Mouse (Mus musculus): ENCODE results near the gene Actn2. TPM values are rescaled to one million over a fixed set of nuclear protein-coding genes. Genes with fewer than 3 reads are reported as not detected.

Gene Actn2
- total RNA-seq, 4 experiments from 2014 or later, result 0.45 to 2.4 (median 1.7) TPM

DNA sequence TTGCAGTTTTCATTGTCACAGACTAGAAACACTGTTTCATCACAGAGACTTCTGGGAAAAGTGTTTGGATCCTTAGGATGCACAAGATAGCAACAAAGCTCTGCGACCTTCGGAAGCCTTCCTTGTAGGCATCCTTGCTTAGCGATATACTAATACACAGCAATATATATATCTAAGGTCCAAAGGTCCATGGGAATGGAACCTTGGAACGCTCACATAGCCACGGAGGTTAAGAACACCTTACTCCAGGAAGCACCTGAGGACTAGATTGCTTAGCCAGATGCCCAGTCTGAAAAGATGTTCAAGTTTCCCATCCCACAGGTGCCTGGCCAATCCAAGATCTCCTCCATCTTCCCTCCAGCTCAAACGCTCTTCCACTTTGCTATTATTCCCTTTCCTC, 26.4 kb downstream of the Actn2 start:
- no peak for DNase-seq

DNA sequence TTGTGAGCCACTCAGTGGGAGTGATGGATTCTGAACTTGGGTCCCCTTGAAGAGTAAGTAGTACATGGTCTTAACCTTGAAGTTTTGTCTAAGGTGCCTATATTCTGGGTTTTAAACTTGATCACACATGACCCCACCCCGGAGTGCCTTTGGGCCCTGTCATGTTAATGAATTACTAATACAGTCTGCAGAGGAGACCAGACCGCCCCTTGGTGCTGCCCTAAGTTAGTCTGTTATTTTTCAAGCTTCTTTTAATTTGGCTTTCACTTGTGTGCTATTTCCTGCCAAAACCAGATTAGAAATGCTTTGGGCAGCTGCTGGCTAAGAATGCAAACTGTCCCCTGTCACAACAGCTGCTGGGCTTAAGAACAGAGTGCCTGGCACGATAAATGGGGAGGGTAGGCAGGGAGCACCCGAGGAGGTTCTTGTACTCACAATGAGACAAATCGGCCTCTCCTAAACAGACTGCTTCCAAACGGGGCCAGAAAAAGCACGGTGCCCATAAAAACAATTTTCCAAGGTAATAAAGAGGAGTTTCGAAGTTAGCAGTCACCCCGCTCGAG, 28.5 kb downstream of the Actn2 start:
- DNase-seq, result no peak

DNA sequence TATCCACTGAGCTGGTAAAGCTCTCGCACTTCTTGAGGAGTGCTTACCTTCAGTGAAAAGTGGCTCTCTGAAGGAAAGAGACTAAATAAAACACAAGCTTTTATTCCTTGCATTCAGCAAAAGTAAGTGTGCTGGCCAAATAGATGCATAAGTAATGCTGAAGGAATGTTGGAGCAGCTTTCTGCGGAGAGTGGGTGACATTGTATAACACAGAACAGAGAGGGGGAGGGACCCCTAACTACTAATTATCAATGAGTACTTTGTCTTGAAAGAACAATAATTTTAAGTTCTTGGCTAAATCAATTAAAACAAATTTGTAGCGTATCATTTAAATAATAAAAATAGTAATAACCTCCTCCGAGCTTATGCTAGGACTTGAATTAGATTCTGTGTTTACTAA, 29.2 kb downstream of the Actn2 start:
- DNase-seq, result no peak

DNA sequence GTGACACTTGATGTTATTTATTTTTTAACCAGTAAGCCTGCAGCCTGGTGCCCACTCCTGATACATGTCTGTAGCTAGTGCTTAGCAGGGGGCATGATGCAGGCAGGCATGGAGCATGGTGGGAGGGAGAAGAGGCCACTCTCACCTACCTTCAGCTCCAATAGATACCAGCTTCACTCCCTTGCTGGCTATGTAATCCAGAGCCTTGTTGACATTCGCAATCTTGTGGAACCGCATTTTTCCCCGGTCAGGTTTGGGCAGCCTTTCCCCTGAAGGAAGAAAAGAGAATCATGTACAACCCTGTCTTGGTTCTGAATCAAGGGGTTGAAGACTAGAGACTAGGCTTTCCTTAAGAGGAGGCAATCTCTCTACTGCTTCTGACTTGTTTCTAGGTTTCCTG, 31.1 kb downstream of the Actn2 start:
- no peak for DNase-seq

DNA sequence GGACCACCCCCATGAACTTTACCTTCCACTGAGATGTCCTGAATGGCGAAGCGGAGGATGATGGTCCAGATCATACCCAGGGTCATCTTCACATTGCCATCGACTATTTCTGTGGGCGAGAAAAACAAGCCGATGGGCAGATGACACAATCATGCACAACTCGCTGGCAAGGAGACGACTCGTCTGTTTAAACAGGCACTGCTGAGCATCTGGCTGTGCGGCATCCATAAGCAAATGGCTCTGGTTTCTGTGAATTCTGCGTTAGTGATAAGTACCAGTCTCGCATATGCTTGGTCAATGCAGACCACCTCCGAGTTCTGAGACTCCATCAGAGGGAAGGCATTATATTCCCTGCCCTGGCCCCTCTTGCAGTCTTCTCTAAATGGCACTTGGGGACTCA, 31.7 kb downstream of the Actn2 start:
- DNase-seq, result no peak

DNA sequence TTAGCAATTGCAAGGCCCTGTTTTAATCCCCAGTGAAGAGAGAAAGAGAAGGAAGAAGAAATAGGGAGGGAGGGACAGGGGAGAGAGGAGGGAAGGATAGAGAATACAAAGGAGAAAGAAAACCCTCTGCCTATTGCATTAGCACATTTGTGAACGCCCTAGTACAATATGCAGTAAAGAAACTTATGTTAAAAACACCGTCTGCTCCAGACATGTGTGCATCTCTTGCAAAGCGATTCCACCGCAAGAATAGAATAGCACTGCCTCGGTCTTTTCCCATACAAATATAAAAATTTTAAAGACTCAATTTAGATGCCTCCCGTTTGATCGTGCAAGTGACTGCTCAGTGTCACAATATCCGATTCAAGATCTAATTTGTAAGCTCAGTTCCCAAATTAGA, 32.1 kb downstream of the Actn2 start:
- no peak for DNase-seq

DNA sequence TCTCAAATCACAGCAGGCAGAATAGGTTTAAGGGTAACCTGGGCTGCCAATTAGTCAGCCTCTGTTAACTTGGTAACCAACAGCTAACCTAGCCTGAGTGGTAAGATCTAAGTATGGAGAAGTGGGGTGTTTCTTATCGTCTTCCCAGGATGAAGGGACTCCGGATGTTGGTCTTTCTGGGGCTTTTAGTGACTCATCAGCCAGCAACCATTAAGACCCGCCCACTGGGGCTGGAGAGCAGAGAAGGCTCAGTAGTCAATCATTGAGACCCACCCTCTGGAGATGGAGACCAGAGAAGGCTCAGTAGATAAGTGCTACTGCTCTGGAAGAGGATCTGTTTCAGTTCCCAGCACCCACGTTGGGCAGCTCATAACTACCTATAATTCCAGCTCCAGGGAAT, 33.3 kb downstream of the Actn2 start:
- DNase-seq, result no peak

DNA sequence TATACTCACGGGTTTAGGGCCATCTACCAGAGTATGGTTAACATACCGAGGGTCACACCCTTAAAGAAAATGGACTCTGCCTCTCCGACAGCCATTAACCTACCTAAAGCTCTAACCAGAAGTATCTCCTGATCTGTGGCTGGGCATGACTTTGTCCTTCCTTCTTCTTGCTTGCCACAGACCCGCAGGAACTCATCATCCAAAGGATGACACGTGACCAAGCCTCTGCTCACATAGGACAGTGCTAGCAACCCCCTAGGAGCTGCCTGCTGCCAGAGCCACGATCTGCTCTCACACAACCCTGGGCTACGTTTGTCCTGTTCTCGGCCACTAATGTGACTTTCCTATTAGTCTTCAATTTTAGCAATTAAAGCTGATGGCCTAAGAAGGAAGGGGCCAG, 35.0 kb downstream of the Actn2 start:
- no peak for DNase-seq

DNA sequence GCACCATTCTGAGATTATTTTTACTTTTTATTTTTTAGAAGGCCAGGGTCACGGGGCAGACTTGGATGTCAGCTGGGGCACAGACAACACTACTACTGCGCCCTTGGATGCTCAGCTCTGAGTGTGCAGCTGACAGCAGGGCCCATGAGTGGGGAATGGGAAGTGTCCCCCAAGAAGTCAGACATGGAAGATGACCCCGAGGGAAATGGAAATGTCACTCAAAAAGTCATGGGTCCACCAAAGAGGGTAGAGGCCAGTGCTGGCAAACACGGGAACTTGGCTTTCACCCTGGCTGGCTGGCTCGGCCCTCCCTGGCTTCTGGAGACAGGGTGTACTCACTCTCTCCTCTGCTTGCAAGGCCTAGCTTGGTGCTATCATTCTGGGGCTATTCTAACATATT, 35.6 kb downstream of the Actn2 start:
- DNase-seq, result no peak

DNA sequence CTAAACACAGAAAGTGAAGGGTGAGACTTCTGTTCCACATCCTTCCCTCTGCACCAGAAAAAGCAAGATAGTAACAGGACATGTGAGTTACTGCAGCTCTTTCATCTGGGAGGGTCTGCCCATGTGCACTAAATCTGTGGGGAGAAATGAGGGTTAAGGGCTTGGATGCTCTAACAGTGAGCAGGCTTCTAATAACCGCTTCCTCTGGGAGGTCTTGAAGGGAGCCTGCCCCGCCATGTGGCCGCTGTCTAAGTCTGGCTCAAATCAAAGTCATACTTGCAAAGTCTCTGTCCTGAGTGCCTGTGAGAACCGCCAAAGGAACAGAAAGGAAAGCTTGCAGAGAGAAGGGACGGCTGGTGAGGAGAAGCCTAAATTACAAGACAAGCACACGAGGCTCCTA, 42.8 kb downstream of the Actn2 start:
- no peak for DNase-seq

DNA sequence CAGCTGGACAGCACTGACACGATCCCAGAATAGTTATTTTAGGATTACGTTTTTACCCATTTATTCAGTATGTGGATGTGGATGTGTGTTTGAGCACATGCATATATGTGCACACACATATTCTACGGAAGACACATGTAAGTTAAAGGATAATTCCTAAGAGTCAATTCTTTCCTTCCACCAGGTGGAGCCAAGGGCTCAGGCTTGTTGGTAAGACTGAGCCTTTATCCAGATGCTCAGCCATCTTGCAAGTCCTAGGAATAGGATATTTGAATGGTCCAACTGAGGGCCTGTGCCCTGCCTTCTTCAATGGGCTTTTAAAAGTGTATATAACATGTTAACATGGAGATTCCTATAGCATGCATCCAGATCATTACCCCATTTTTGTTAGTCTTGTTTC, 43.9 kb downstream of the Actn2 start:
- no peak for DNase-seq

DNA sequence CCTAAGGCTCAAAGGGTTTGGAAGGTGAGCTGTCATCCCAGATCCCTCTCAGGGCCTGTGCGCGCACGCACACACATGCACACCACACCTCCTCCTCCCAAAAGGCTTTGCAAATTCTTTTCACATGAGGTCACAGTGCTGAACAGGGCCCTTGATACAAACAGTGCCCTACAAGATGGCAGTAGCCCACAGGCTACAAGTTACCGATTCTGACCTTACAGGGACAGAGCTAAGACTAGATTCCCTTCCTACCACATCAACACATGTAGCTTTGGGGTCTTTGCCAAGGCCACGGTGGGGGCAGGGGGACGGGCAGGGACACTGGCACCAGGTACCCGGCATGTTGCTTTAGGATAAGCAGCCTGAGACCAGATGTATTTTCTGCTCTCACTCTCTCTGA, 46.8 kb downstream of the Actn2 start:
- no peak for DNase-seq

DNA sequence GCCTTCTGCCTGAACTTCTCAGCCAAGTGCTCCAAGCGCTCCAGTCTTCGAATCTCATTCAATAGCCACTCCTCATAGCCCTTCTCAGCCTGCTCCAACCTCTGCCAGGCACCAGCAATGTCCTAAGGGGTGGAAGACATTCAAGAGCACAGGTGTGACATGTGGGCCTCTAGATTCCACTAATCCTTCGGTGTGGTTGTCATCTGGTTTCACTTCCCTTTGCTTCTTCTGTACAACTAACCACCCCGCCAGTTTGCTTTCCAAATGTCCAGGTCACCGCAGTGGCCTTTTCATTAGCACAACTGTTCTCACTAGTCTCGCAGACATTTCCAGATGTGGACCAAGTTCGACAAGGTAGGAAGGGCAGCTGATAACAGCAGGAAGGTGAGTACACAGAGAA, 49.9 kb downstream of the Actn2 start:
- no peak for DNase-seq

DNA sequence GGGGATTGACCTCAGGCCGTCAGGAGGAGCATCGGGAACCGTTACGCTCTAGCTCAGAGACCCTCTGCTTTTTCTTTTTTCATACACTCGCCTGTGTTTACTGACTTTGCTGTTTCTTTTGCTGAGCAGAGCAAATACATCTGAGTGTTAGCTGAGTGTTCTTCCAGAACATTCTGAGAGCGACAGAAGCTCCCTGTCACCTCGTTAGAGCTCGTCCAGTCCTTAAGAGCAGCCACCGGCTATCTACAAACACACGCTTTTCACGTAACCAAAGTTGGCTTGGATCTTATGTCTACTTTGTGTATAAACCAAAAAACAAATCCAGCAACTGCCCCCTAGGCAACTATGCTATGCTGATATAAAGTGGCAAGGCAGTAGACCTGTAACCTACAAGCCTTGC, 56.0 kb downstream of the Actn2 start:
- no peak for DNase-seq

DNA sequence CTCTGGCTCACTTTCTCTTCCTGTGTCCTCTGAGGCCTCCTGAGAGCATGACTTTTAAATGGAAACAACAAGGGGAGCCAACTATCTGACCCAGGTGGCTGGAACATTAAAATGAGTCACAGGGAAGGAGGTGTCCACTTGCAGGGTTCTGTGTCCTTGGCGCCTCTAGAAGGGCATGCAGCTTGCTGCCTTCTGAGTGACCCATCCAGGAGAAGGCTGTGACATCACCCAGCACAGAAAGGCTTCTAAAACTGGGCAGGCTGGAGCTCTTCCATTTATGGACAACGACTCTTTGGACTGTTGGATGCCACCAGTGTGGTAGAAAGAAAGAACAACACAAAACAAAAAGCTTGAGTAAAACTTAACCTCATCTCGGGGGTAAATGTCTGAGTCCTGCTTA, 56.7 kb downstream of the Actn2 start:
- DNase-seq, result peak; percentile 81

DNA sequence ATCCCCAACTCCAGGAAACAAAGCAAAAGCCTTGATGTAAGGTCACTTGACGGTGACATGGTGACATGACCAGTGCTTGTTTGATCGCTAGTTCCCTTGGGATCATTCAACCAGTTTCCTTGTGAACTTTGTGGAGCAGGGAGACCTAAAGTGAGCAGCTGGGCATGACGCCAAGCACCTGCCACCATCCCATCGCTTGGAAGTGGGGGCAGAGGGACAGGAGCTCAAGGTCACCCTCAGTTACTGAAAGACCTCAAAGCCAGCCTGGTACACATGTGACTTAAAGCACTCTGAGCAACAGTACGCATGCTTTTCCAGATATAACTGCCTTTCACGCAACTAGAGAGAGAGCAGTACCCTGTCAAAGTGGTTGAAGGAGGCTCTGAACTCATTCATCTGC, 65.8 kb downstream of the Actn2 start:
- no peak for DNase-seq

DNA sequence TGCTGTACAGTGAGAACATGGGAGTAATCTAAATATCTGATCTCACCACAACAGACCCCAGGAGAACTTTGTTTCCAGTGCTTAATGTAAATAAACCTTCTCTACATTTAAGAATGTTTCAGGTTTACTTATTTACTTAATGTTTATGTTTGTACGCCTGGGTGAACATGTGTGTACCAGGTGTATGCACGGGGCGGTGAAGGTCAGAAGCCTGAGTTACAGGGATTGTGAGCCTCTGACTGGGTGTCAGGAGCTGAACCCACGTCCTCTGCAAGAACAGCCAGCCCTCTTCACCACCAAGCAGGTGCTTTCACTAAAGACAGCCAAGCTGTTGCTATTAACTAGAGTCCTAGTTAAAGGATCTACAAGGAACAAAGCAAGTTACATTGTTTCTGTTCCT, 66.3 kb downstream of the Actn2 start:
- DNase-seq, result no peak

DNA sequence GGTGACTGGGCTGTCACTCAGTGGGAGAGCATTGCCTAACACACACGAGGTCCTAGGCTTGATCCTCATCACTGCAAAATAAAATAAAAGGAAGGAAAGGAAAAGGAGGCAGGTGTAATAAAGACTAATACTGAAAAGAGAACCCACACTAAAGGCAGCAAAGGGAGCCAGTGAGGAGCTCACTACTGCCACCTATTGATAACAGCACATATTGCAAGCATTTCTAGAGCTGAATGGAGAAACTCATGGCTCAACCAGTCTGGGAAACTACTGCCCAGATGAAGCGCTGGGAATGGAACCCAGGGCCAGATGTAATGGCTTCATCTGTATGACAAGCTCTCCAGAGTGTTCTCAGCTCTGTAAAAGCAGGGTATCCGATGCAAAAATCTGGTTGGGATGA, 67.6 kb downstream of the Actn2 start:
- DNase-seq, result no peak

DNA sequence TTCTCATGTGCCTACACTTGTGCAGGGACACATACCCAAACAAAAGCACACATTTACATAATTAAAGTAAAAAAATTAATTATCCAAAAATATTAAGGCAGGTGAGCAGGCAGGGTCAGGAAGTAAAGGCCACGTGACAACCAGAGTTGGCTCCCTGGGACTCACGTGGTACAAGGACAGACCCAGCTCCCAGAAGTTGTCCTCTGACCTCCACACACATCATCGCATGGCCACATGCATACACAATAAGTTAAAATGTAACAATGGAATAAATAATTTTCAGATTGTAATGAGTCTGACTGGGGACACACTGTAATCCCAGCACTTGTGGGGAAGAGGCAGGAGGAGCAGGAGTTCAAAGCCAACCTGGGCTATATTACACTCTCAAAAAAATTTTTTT, 72.6 kb downstream of the Actn2 start:
- no peak for DNase-seq

DNA sequence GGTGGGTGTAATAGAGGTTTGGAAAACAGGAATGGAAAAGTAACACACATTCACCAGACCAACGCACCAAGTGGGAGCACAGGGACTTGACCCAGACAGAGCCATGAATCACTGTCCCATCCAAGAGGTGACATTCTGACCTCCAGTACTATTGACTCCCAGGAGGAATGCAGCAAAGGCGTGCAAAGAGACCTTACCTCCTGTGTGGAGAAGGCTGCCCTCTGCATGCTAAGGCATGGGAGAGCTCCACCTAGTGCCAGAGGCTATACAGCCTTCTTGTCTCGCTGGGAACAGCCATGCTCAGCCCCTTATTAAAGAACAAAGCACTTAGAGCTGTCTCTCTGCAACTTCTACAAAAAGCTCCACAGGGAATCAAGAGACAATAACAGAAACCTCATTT, 73.5 kb downstream of the Actn2 start:
- peak; percentile 13 for DNase-seq

DNA sequence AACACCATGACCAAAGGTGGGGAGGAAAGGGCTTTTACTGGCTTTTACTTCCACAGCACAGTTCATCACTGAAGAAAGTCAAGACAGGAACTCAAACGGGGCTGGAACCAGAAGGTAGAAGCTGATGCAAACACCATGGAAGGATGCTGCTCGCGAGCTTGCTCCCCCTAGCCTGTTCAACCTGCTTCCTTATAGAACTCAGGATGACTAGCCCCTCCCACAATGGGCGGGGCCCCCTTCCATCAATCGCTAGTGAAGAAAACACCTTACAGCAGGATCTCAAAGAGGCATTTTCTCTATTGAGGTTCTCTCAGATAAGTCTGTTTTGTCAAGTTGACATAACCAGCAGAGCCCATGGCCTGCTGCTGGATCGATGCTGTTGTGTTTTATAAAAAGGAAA, 76.6 kb downstream of the Actn2 start:
- no peak for DNase-seq

DNA sequence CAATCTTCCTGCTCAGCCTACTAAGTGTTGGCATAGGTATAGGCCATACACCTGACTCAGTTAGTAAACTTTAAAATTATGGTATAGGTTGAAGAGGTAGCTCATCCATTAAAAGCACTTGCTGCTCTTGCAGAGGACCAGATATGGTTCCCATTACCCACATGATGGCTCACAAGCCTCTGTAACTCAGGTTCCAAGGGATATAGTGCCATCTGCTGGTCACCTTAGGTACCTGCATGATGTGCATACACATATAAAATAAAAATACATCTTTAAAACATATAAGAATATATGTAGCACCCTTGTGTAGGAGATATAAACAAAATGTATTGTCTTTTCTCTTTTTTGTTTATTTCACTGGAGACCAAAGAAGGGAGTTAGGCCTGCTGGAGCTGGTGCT, 79.1 kb downstream of the Actn2 start:
- no peak for DNase-seq

DNA sequence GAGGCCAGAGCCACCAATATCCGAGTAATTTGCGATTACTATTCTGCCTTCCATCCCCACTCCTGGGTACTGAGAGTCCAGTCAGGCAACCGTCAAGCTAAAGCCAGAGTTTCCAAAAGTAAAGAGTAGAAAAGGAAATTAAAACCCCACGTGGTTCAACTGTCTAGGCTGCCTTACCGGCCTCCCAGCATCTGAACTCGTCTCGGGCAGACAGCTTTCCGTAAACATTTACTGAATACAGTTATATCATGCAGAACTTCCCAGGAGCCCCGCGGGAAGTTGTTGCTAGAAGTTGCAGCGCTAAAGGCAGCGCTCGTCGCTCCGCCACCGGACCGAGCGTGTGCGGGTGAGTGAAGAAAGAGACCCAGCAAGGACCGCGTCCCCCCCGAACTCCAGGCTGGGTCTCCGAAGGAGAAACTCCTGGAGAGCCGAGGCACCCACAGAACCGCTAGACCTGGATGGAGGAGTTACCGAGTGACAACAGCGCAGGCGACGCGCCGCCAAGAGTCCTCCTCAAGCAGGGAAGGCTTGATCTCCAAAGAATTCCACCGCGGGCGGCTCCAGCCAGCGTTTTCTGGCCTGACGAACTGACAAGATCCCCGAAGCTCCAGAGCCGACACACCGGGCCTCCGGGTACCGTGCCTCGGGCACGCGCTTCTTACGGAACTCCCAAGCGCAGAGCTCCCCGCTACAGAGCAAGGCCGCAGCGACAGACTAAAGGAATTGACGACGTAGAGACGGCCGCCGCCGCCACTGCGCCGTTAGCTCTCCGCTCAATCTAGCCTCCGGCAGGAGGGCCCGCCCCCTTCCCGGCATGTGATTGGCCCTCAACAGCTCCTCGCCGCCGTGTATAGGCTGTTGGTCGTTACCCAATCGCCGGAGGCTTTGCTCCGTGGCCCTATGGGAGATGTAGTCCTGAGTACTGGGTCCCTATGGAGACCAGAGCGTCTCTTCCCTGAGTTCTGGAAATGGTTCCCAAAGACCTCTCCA, 82.9 kb downstream of the Actn2 start, which contains the start of gene Mtr:
Mtr (minus strand) TSS at position 723 of the 990 bp plus-strand sequence.
- peak; percentile 95 for DNase-seq

DNA sequence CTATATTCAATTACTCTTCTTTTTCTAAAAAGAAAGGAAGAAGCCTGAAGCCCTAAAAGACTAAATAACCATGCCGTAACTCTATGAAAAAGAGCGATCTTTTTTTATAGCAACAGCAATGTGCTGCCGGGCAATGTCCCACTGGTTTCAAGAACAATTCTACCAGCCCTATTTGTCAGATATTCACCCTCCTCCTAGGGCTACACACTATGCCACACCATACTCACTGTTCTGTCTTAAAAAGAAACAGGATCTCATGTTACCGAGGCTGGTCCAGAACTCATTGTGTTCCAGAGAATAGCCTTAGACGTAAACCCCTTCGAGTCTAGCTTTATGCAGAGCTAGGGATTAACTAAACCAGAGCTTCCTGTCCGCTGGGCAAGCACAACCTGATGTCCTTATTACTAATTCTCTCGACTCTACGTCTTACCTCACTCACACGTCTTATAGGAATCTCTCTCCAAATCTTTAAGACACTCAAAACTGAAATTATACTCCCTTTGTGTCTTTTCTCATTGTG, 83.6 kb downstream of the Actn2 start:
- no peak for DNase-seq
